Mouse (Mus musculus): Measurements from ENCODE around the gene Cct5. TPM values are rescaled to one million over a fixed set of nuclear protein-coding genes. Genes with fewer than 3 reads are reported as not detected.
A peak's percentile ranks its signal among the peaks of the same experiment; 100 is the strongest.

The Cct5 gene
- 619 TPM for polyA plus RNA-seq (2012; fragmentation: generic; extraction: Trizol)
- long read RNA-seq, experiment 1, transcript Cct5-201 (11 exons, 1,853 nt): major isoform, 690 of 777 reads
- long read RNA-seq, experiment 1, partial matches to known transcripts: 57 of 777 reads
- long read RNA-seq, experiment 1, other reads (novel, unspliced or antisense): 27 of 777 reads
- long read RNA-seq, experiment 2, transcript Cct5-201 (11 exons, 1,853 nt): major isoform, 5,363 of 5,540 reads
- long read RNA-seq, experiment 2, partial matches to known transcripts: 37 of 5,540 reads
- long read RNA-seq, experiment 2, other reads (novel, unspliced or antisense): 140 of 5,540 reads

- peak within 1 kb of the TSS; percentile 84 for H3ac ChIP-seq (ENCODE audit: control insufficient read depth, insufficient read length, low read depth)
These were observed at the start of gene Cct5, which contains the start of gene Fam173b for GRCm38 (mm10) chr15:31601646-31602374. Cct5 (minus strand) TSS chr15:31601804. Fam173b (plus strand) TSS chr15:31601852.

GRCm38 (mm10) chr15:31650821-31651220 lies 49.2 kb upstream of the Cct5 start:
- H3K4me3 ChIP-seq (ENCODE audit: insufficient read depth, poor library complexity, severe bottlenecking): no peak overlapping the region
- H3K27me3 ChIP-seq (ENCODE audit: control insufficient read depth, insufficient read depth, insufficient read length): peaks cover 7% of the 10 kb centered on the region
- no peaks in the 10 kb centered on the region for H3K79me2 ChIP-seq (ENCODE audit: control insufficient read depth, insufficient read depth)
- TF ChIP-seq FOSL1 (IDR thresholded peaks at IDR 0.05; ENCODE audit: insufficient read depth, low read length, poor library complexity, severe bottlenecking) (no peak), CEBPB (IDR thresholded peaks at IDR 0.05; ENCODE audit: low read depth) (no peak), USF1 (IDR thresholded peaks at IDR 0.05; ENCODE audit: low read depth) (no peak)
- no peak overlapping the region for H3ac ChIP-seq (ENCODE audit: control insufficient read depth, insufficient read length, low read depth)
- H3K79me3 ChIP-seq (ENCODE audit: low read depth): no peaks in the 10 kb centered on the region
- no peaks in the 10 kb centered on the region for H3K36me3 ChIP-seq (ENCODE audit: control insufficient read depth, insufficient read depth)

More at GRCm38 (mm10) chr15:31601646-31602374, at the start of gene Cct5, which contains the start of gene Fam173b:
- Histone ChIP-seq H3K79me3 (ENCODE audit: low read depth) (peaks cover 52% of the 10 kb centered on the region), H3K79me2 (ENCODE audit: control insufficient read depth, insufficient read depth) (peaks cover 74% of the 10 kb centered on the region), H3K27me3 (ENCODE audit: control insufficient read depth, insufficient read depth, insufficient read length) (no peaks in the 10 kb centered on the region), H3K36me3 (ENCODE audit: control insufficient read depth, insufficient read depth) (peaks cover 26% of the 10 kb centered on the region), H3K4me3 (ENCODE audit: insufficient read depth, poor library complexity, severe bottlenecking) (peak within 1 kb of the TSS; percentile 99)
- TF ChIP-seq FOSL1 (IDR thresholded peaks at IDR 0.05; ENCODE audit: insufficient read depth, low read length, poor library complexity, severe bottlenecking) (no peak), USF1 (IDR thresholded peaks at IDR 0.05; ENCODE audit: low read depth) (no peak), CEBPB (IDR thresholded peaks at IDR 0.05; ENCODE audit: low read depth) (no peak), MYOD1 (IDR thresholded peaks at IDR 0.05; ENCODE audit: control insufficient read depth, insufficient read length, low read depth) (no peak), MYOG (IDR thresholded peaks at IDR 0.05; ENCODE audit: control insufficient read depth, extremely low read depth, insufficient read length) (no peak), MAX (IDR thresholded peaks at IDR 0.05) (peak; percentile 5), CTCF (IDR thresholded peaks at IDR 0.05; ENCODE audit: control insufficient read depth, insufficient read depth, insufficient read length) (no peak)

- no peaks in the 10 kb centered on the region for H3K79me3 ChIP-seq (ENCODE audit: low read depth)
- no peaks in the 10 kb centered on the region for H3K79me2 ChIP-seq (ENCODE audit: control insufficient read depth, insufficient read depth)
- no peak overlapping the region for H3ac ChIP-seq (ENCODE audit: control insufficient read depth, insufficient read length, low read depth)
- H3K4me3 ChIP-seq (ENCODE audit: insufficient read depth, poor library complexity, severe bottlenecking): no peak overlapping the region
- peaks cover 7% of the 10 kb centered on the region for H3K27me3 ChIP-seq (ENCODE audit: control insufficient read depth, insufficient read depth, insufficient read length)
- no peaks in the 10 kb centered on the region for H3K36me3 ChIP-seq (ENCODE audit: control insufficient read depth, insufficient read depth)
- TF ChIP-seq MYOG (IDR thresholded peaks at IDR 0.05; ENCODE audit: control insufficient read depth, extremely low read depth, insufficient read length) (no peak), FOSL1 (IDR thresholded peaks at IDR 0.05; ENCODE audit: insufficient read depth, low read length, poor library complexity, severe bottlenecking) (no peak), USF1 (IDR thresholded peaks at IDR 0.05; ENCODE audit: low read depth) (no peak)
These were observed 48.1 kb upstream of the Cct5 start for GRCm38 (mm10) chr15:31649691-31650090.

GRCm38 (mm10) chr15:31647851-31648569 lies 46.4 kb upstream of the Cct5 start:
- Histone ChIP-seq H3ac (ENCODE audit: control insufficient read depth, insufficient read length, low read depth) (no peak overlapping the region), H3K36me3 (ENCODE audit: control insufficient read depth, insufficient read depth) (no peaks in the 10 kb centered on the region), H3K4me3 (ENCODE audit: insufficient read depth, poor library complexity, severe bottlenecking) (no peak overlapping the region), H3K79me3 (ENCODE audit: low read depth) (no peaks in the 10 kb centered on the region), H3K27me3 (ENCODE audit: control insufficient read depth, insufficient read depth, insufficient read length) (peaks cover 7% of the 10 kb centered on the region), H3K79me2 (ENCODE audit: control insufficient read depth, insufficient read depth) (no peaks in the 10 kb centered on the region)
- TF ChIP-seq CEBPB (IDR thresholded peaks at IDR 0.05; ENCODE audit: low read depth) (no peak), MYOG (IDR thresholded peaks at IDR 0.05; ENCODE audit: control insufficient read depth, extremely low read depth, insufficient read length) (no peak), FOSL1 (IDR thresholded peaks at IDR 0.05; ENCODE audit: insufficient read depth, low read length, poor library complexity, severe bottlenecking) (no peak), CTCF (IDR thresholded peaks at IDR 0.05; ENCODE audit: control insufficient read depth, insufficient read depth, insufficient read length) (no peak), USF1 (IDR thresholded peaks at IDR 0.05; ENCODE audit: low read depth) (no peak), MAX (IDR thresholded peaks at IDR 0.05) (no peak), MYOD1 (IDR thresholded peaks at IDR 0.05; ENCODE audit: control insufficient read depth, insufficient read length, low read depth) (no peak)

GRCm38 (mm10) chr15:31647225-31647624 lies 45.6 kb upstream of the Cct5 start:
- Histone ChIP-seq H3K36me3 (ENCODE audit: control insufficient read depth, insufficient read depth) (no peaks in the 10 kb centered on the region), H3K27me3 (ENCODE audit: control insufficient read depth, insufficient read depth, insufficient read length) (peaks cover 7% of the 10 kb centered on the region), H3K4me3 (ENCODE audit: insufficient read depth, poor library complexity, severe bottlenecking) (no peak overlapping the region), H3K79me2 (ENCODE audit: control insufficient read depth, insufficient read depth) (no peaks in the 10 kb centered on the region), H3ac (ENCODE audit: control insufficient read depth, insufficient read length, low read depth) (no peak overlapping the region), H3K79me3 (ENCODE audit: low read depth) (no peaks in the 10 kb centered on the region)
- TF ChIP-seq CTCF (IDR thresholded peaks at IDR 0.05; ENCODE audit: control insufficient read depth, insufficient read depth, insufficient read length): no peak
- TF ChIP-seq MAX (IDR thresholded peaks at IDR 0.05): no peak
- no peak for TF ChIP-seq CEBPB (IDR thresholded peaks at IDR 0.05; ENCODE audit: low read depth)
- no peak for TF ChIP-seq MYOG (IDR thresholded peaks at IDR 0.05; ENCODE audit: control insufficient read depth, extremely low read depth, insufficient read length)
- TF ChIP-seq FOSL1 (IDR thresholded peaks at IDR 0.05; ENCODE audit: insufficient read depth, low read length, poor library complexity, severe bottlenecking): no peak
- TF ChIP-seq MYOD1 (IDR thresholded peaks at IDR 0.05; ENCODE audit: control insufficient read depth, insufficient read length, low read depth): no peak
- TF ChIP-seq USF1 (IDR thresholded peaks at IDR 0.05; ENCODE audit: low read depth): no peak
